Mouse (Mus musculus): ENCODE measurements at regions not wholly inside any gene's neighbourhood (a gene's known extent, or its start where the extent isn't known, plus 50 kb on each side); places are given as distances from the start of the nearest gene placed in this dataset.

GRCm38 (mm10) chr5:134817671-134818070, 70.5 kb upstream of the Eln start:
- no peaks in the 10 kb centered on the region for H3K27me3 ChIP-seq (replicated peaks; ENCODE audit: control insufficient read depth, insufficient read depth, low read length)
- ATAC-seq: no peak
- no peaks in the 10 kb centered on the region for H3K4me1 ChIP-seq (replicated peaks; ENCODE audit: control insufficient read depth, insufficient read depth, low read length)
- WGBS: 92% methylated on average over 4 of the region's 4 CpGs
- no peak overlapping the region for H3K9ac ChIP-seq (ENCODE audit: low read depth, low read length)
- no peak overlapping the region for H3K27ac ChIP-seq (ENCODE audit: low read depth, low read length)
- H3K9me3 ChIP-seq (ENCODE audit: control insufficient read depth): no peaks in the 10 kb centered on the region
- no peak overlapping the region for H3K4me2 ChIP-seq (replicated peaks; ENCODE audit: low read depth)
- no peaks in the 10 kb centered on the region for H3K36me3 ChIP-seq (ENCODE audit: control insufficient read depth, insufficient read depth)
- no peak for TF ChIP-seq CTCF (IDR thresholded peaks at IDR 0.05; ENCODE audit: low read depth)
- H3K4me3 ChIP-seq (ENCODE audit: low read depth, low read length): no peak overlapping the region

GRCm38 (mm10) chr5:134809121-134809520, 62.0 kb upstream of the Eln start:
- Histone ChIP-seq H3K27ac (ENCODE audit: low read depth, low read length) (no peak overlapping the region), H3K9me3 (ENCODE audit: control insufficient read depth) (no peaks in the 10 kb centered on the region), H3K27me3 (replicated peaks; ENCODE audit: control insufficient read depth, insufficient read depth, low read length) (no peaks in the 10 kb centered on the region), H3K9ac (ENCODE audit: low read depth, low read length) (no peak overlapping the region), H3K4me3 (ENCODE audit: low read depth, low read length) (no peak overlapping the region), H3K36me3 (ENCODE audit: control insufficient read depth, insufficient read depth) (no peaks in the 10 kb centered on the region), H3K4me2 (replicated peaks; ENCODE audit: low read depth) (no peak overlapping the region), H3K4me1 (replicated peaks; ENCODE audit: control insufficient read depth, insufficient read depth, low read length) (no peaks in the 10 kb centered on the region)
- TF ChIP-seq CTCF (IDR thresholded peaks at IDR 0.05; ENCODE audit: low read depth): no peak
- no peak for ATAC-seq
- 82% methylated on average over 9 of the region's 9 CpGs for WGBS

GRCm38 (mm10) chr5:134804291-134805049, 57.3 kb upstream of the Eln start:
- peak; percentile 47 for TF ChIP-seq CTCF (IDR thresholded peaks at IDR 0.05; ENCODE audit: low read depth)
- no peak for ATAC-seq
- Histone ChIP-seq H3K9me3 (ENCODE audit: control insufficient read depth) (no peaks in the 10 kb centered on the region), H3K27ac (ENCODE audit: low read depth, low read length) (no peak overlapping the region), H3K4me1 (replicated peaks; ENCODE audit: control insufficient read depth, insufficient read depth, low read length) (no peaks in the 10 kb centered on the region), H3K4me3 (ENCODE audit: low read depth, low read length) (no peak overlapping the region), H3K4me2 (replicated peaks; ENCODE audit: low read depth) (no peak overlapping the region), H3K27me3 (replicated peaks; ENCODE audit: control insufficient read depth, insufficient read depth, low read length) (no peaks in the 10 kb centered on the region), H3K36me3 (ENCODE audit: control insufficient read depth, insufficient read depth) (no peaks in the 10 kb centered on the region), H3K9ac (ENCODE audit: low read depth, low read length) (no peak overlapping the region)
- WGBS: 91% methylated on average over 20 of the region's 20 CpGs

- TF ChIP-seq CTCF (IDR thresholded peaks at IDR 0.05; ENCODE audit: low read depth): no peak
- H3K4me2 ChIP-seq (replicated peaks; ENCODE audit: low read depth): no peak overlapping the region
- no peaks in the 10 kb centered on the region for H3K27me3 ChIP-seq (replicated peaks; ENCODE audit: control insufficient read depth, insufficient read depth, low read length)
- no peaks in the 10 kb centered on the region for H3K9me3 ChIP-seq (ENCODE audit: control insufficient read depth)
- no peak overlapping the region for H3K9ac ChIP-seq (ENCODE audit: low read depth, low read length)
- no peaks in the 10 kb centered on the region for H3K36me3 ChIP-seq (ENCODE audit: control insufficient read depth, insufficient read depth)
- no peak overlapping the region for H3K27ac ChIP-seq (ENCODE audit: low read depth, low read length)
- ATAC-seq: no peak
- no peaks in the 10 kb centered on the region for H3K4me1 ChIP-seq (replicated peaks; ENCODE audit: control insufficient read depth, insufficient read depth, low read length)
- 77% methylated on average over 11 of the region's 11 CpGs for WGBS
- H3K4me3 ChIP-seq (ENCODE audit: low read depth, low read length): no peak overlapping the region
Observed at GRCm38 (mm10) chr5:134802161-134802719, 55.1 kb upstream of the Eln start.

GRCm38 (mm10) chr5:134800481-134800880, 53.4 kb upstream of the Eln start:
- Histone ChIP-seq H3K9me3 (ENCODE audit: control insufficient read depth) (no peaks in the 10 kb centered on the region), H3K9ac (ENCODE audit: low read depth, low read length) (no peak overlapping the region), H3K36me3 (ENCODE audit: control insufficient read depth, insufficient read depth) (no peaks in the 10 kb centered on the region), H3K4me3 (ENCODE audit: low read depth, low read length) (no peak overlapping the region), H3K27ac (ENCODE audit: low read depth, low read length) (no peak overlapping the region), H3K4me2 (replicated peaks; ENCODE audit: low read depth) (no peak overlapping the region), H3K4me1 (replicated peaks; ENCODE audit: control insufficient read depth, insufficient read depth, low read length) (no peaks in the 10 kb centered on the region), H3K27me3 (replicated peaks; ENCODE audit: control insufficient read depth, insufficient read depth, low read length) (no peaks in the 10 kb centered on the region)
- ATAC-seq: no peak
- WGBS: 81% methylated on average over 3 of the region's 3 CpGs
- no peak for TF ChIP-seq CTCF (IDR thresholded peaks at IDR 0.05; ENCODE audit: low read depth)

- Histone ChIP-seq H3K4me3 (ENCODE audit: low read depth, low read length) (no peak overlapping the region), H3K4me1 (replicated peaks; ENCODE audit: control insufficient read depth, insufficient read depth, low read length) (no peaks in the 10 kb centered on the region), H3K27me3 (replicated peaks; ENCODE audit: control insufficient read depth, insufficient read depth, low read length) (no peaks in the 10 kb centered on the region), H3K4me2 (replicated peaks; ENCODE audit: low read depth) (no peak overlapping the region), H3K9me3 (ENCODE audit: control insufficient read depth) (no peaks in the 10 kb centered on the region), H3K9ac (ENCODE audit: low read depth, low read length) (no peak overlapping the region), H3K27ac (ENCODE audit: low read depth, low read length) (no peak overlapping the region), H3K36me3 (ENCODE audit: control insufficient read depth, insufficient read depth) (no peaks in the 10 kb centered on the region)
- no peak for ATAC-seq
- no peak for TF ChIP-seq CTCF (IDR thresholded peaks at IDR 0.05; ENCODE audit: low read depth)
Observed at GRCm38 (mm10) chr5:134799911-134800310, 52.8 kb upstream of the Eln start.
